Mouse (Mus musculus) spleen, adult 12 weeks (tissue): ENCODE data around the gene Epn3.

Experiments
- DNase-seq: peaks from one replicate; pipeline ENCODE4 v3.0.0; 2022; ENCODE audit warnings: low spot score

The Epn3 gene

GRCm38 (mm10) chr11:94495415-94495814, 4.4 kb downstream of the Epn3 start:
- no peak for DNase-seq

GRCm38 (mm10) chr11:94491749-94492099, 8.1 kb downstream of the Epn3 start:
- DNase-seq = no peak

GRCm38 (mm10) chr11:94491035-94491748, 8.6 kb downstream of the Epn3 start:
- no peak for DNase-seq

DNA sequence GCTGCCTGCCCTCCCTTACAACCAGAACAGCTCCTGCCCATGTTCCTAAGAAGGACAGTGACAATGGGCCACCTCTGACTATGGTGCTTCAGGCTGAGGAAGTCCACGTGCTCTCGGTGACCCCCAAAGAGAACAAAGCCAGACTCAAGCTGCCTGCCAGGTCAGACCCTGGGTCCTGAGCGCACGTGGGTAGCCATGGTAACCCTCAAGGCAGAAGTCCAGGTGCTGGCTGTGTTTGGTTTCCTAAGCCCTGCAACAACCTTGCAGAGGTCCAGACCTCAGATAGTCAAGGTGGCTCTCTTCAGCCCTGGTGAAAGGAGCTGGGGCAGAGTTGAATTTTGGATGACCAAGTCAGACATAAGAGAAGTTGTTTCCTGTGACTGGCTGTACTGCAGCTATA, 10.0 kb downstream of the Epn3 start:
- no peak for DNase-seq

- no peak for DNase-seq
Measured at GRCm38 (mm10) chr11:94488767-94489533, 10.8 kb downstream of the Epn3 start.

DNA sequence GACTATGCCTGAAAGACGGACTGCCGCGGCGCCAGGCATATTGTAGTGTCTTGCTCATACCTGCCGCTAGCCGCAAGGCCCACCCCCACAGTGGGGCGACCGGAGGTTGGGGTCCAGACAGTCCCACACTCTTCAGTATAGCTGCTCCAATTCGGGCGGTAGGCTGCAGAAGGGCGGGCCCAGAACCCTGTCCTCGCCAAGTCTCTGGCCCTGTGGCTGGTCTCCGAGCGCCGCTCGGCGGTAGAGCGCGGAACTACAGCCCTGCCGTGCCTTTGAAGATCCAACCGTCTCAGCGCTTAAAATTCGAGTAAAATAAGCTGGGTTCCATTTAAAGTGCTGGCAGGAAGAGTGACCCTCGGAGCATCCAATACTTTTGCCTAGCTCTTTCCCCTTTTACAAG, 13.8 kb downstream of the Epn3 start, which contains the start of gene Spata20:
Gene Spata20 (minus strand): TSS at position 179 of the 400 bp plus-strand sequence.
- peak; percentile 71 for DNase-seq

- no peak for DNase-seq
Measured at GRCm38 (mm10) chr11:94485223-94485622, 14.6 kb downstream of the Epn3 start.

- DNase-seq = no peak
Measured at GRCm38 (mm10) chr11:94484636-94485035, 15.1 kb downstream of the Epn3 start.

DNA sequence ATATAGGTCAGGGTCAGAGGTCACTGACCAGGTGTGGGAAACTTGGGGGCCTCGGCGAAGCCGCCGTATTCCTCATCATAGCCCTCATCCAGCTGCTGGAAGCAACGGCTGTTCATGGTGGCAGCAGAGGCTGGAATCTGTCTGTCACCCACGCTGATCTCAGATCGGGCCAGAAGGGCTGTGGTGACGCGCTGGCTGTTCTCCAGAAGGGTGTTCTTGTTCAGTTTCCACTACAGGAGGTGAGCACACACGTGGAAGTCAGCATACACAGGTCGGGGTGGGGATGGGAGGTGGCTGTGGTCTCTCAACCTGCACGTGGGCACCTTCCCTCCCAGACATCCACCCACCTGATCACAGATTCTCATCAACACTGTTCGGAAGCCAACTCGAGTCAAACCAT, 15.9 kb downstream of the Epn3 start:
- no peak for DNase-seq

DNA sequence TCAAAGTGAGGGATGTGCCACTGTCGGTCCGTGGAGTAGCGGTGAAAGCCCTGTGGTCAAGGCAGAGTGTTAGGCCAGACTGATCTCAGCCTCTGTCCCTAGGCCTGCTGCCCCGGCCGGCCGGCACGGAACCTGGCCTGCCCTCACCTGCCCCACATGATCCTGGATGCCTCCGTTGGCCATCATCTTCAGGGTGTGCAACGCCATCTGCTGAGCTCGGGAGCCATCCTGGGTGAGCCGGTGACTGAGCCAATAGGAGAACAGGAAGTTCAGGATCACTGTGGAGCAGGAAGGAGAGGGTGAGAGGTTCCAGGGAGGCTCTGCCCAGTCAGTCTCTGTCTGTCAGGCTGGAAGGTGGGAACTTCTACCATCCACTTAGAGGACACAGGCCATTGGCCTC, 16.3 kb downstream of the Epn3 start:
- no peak for DNase-seq

GRCm38 (mm10) chr11:94482738-94483137, 17.0 kb downstream of the Epn3 start:
- no peak for DNase-seq

DNA sequence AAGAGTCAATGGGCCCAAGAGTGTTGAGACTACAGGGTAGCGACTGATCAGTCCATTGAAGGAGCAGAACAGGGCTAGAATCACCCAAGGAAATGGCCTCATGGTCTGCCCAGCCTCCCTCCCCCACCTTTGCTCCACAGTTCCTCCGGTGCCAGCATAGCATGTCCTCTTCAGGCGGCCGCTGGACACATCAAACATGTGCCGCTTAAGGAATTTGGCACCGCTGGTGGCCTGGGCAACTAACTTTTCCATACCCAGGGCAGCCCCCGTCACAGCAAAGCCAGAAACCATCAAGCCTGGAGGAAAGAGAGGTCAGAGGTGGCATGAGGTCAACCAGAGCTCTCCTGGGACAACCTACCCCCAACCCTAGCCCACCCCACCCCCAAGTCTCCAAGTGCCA, 17.8 kb downstream of the Epn3 start:
- no peak for DNase-seq

DNA sequence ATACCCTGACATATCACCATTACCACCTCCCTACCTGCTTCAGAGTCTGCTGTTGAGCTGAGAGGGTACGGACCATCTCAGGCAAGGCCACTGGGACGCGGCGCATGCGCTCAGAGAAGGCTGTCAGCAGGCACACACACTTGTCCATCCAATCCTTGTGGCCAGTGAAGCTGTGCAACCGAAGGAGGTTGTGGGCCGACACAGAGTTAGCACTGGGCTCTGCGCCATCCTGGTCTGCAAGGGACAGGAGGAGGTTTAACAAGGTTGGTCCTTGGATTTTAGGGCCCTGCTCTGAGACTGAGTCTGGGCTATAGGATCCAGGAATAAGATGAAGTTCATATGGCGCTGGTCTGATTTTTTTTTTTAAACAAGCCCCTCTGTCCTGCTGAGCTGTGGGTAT, 19.4 kb downstream of the Epn3 start:
- DNase-seq = no peak

- DNase-seq = no peak
Measured at GRCm38 (mm10) chr11:94477651-94478050, 22.1 kb downstream of the Epn3 start.

- no peak for DNase-seq
Measured at GRCm38 (mm10) chr11:94475722-94476121, 24.1 kb downstream of the Epn3 start.

DNA sequence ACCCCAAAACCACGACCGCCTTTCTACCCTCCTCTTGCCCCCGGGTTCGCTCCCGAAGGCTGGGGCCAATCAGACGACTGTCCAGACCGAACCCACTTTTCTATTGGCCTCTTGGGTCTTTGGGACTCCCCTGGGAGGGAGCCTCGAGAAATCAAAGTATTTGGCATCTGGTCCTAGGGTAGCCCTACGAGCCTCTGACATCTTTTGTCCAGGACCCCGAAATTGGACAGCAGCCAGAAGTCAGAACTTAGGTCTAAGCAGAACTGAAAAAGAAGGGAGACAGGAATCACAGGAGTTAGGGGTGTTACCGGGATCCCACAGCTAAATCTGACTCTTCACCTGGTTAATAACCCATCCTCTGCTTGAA, 25.2 kb downstream of the Epn3 start:
- no peak for DNase-seq

DNA sequence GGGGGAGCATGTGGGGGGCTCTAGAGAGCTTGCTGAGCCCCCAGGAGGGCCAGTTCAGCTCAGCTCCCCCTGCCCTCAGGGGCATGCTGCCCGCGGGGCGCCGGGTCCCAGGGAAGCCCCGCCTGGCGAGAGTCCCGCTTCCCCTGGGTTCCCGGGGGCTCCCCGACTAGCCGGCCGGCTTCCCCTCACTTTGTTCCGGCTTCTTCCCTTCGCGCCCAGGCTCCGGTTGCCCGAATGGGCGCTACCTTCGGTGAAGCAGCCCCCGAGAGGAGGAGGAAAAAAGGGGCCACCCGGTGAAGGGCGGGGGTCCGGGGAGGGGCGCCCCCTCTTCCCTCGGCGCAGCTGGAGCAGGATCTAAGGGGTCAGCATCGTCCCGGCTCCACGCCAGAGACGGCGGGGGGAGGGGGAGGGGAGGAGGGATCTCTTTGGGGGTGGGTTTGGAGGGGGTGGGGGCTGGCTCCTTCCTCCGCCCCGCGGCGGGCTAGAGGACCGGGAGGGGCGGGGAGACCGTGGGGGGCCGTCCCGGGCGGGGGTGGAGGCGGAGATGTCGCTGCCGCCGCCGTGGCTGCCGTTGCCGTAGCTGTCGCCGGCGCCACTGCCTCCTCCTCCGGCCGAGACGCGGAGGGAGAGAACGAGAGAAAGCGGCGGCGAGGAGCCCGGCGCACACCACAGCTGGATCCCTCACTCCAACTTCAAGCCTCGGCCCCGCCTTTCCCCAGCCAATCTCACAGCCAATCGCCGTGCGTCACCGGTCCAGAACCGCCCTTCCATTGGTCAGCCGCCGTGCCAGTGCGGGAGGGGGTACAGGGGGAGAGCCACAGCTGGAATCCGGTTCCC, 25.8 kb downstream of the Epn3 start, which contains the start of gene Cacna1g:
Gene Cacna1g (minus strand): TSS at position 492 of the 837 bp plus-strand sequence.
- peak; percentile 43 for DNase-seq

DNA sequence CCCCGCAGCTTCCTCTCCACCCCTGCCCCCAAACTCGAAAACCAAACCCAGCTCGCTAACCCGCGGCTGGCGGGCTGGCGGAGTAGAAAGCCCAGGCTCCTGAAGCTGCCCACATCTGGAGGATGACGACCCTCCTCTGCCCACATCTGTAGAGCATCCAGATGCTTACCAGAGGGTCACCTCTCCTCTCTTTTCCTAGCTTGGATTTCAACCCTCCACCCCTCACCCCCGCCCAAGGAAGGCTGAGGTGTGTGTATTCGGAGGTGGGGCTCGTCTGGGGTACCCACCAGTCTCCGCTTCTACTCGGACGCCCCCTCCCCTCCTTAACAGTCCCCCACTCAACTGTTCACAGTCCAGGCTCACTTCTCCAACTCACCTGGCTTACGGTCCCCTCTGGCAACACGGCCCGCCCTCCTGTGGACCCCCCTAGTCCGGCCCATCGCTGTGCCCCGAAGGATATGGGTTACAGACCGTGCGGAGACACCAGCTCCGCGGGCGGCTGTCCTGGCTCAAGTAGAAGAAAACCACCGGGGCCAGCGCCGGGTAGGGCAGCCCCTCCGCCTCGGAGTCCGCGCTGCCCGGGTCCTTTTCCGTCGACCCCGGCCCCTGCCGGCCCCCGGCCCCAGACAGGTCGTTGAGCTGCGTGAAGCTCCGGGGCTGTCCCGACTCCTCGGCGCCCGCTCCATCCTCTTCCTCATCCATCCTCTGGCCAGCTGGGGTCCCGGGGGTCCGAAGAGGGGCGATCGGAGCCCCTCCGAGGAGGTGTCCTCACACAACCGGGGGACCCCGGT, 26.7 kb downstream of the Epn3 start:
- no peak for DNase-seq

DNA sequence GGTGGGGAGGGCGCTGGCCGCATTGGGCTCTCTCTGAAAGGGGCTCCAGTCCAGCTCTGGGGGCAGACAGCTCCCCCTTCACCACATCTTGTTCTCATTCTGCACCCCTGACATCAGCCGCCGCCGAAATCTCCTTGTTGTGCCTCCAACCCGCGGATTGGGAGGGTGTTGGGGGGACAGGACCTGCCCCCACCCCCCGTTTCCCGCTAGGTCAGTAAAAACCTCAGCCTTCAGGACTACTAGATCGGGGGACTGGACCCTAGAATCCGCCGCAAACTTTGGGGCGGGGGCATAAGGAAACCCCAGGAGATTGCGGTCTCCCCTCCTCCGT, 27.2 kb downstream of the Epn3 start:
- no peak for DNase-seq

DNA sequence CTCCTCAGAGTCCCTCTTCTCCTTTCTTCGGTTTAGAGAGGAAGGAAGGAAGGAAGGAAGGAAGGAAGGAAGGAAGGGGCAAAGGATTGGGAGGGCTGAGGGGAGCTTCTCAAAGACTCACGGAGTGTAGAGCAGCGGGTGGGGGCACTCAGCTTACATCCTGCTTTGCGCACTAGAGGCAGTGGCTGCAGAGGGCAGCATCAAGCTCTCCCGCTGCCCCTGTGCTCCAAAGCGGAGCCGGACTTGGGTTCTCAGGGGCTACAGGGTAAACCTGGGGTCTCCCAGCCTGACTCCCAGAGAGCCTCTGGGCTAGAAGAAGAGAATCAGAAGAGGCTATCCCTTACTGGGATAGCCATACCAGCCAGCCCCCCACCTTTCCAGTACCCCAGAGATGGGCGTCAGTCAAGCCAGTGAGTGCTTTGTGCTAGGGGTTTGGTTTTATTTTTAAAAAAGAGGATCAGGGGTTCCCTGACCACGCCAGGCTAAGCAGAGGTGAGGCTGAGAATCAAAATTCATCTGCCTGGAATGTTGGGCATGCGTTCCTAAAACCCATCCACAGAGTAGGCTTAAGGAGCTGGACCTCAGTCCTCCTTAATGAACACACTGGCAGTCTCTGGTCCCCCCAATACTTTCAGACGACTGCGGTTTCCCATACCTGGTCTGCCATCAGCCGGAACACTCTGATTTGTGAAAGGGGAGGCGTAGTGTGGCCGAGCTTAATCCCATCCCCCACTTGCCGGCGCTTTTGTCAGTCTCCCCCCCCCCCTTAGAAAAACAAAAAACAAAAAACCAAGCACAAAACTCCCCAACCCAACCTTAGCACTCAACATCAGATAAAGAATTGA, 27.8 kb downstream of the Epn3 start:
- no peak for DNase-seq

GRCm38 (mm10) chr11:94470391-94470790, 29.4 kb downstream of the Epn3 start:
- DNase-seq = no peak
